Mouse (Mus musculus) ovary, adult 10 weeks (tissue): Measurements from ENCODE around the gene Micu1. TPM values are rescaled to one million over a fixed set of nuclear protein-coding genes. Genes with fewer than 3 reads are reported as not detected.

Experiments used
- polyA plus RNA-seq: library from polyadenylated mRNA; stranded (reverse); fragments of 350-450 nt; fragmentation: Illumina TruSeq; extraction: RNeasy Lipid Tissue Mini Kit (QIAGEN cat#74804); gene quantifications from one replicate; pipeline ENCODE4 v1.2.3, GENCODE M21; 2014

The Micu1 gene
- polyA plus RNA-seq = 33.2 TPM

DNA sequence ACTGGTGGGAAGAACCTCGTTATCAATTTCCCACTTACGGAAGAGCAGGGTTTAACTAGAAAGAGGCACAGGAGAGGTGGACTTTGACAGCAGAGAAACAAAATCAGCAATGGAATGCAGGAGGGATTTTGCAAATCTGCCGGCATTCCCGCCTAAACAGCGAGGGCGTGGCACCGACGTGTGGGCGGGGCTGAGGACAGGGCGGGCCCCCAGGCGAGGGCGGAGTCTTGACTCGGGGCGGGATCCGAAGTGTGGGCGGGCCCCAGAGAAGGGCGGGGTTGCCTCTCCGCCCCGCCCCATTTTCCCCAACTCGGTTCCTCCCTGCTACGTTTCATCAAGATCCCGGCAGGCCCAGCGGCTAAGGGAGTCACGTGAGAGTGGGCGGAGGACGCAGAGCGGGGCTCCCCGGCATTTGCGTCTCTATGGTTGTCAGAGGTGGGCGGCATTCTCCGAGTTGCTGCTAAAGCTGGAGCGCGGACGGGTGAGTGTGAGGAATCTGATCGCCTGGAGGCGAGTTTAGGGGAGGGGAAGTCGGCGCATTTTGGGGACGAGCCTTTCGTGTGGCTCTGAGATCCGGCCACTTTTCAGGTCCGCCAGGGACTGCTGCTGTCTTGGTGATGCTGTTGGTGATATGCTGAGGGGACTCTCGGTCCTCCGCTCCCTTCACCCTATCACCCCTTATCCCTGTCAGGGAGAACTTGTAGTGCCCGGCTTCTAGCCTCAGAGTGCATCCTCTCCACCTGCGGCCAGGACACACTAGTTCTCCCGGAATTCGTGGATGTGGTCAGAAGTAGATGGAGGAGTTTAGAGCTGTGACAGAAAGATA, at the start of gene Micu1:
Micu1 (plus strand) TSS at position 271 of the 826 bp plus-strand sequence.

DNA sequence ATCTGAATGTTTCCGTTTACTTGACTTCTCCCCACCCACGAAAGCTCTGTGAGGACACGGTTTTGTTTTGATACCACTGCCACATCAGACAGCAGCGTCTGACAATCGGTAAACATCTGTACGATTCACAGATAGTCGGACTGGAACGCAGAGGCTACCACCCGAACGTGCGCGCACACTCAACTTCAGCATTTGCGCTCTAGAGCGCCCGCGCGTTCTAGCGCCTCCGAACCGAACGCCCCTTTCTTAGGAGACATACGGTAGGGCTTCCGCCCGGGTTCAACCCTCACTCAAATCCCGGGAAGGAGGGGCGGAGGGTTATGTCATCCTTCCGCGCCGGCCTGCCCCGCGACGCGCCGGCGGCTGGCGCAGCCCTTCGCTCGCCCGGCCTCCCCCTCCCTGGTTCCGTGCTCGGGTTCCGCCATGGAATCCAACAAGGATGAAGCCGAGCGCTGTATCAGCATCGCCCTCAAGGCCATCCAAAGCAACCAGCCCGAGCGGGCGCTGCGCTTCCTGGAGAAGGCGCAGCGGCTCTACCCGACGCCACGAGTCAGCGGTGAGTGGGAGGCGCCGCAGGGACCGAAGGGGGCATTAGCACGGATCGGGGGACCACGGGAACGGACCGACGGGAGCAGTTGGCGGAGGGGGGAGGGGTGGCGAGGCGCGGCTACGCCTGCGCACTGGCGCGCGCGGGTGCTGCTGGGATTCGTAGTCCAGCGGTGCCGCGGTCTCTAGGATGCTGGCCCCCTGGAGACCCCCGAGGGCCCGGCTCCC, 177.2 kb downstream of the Micu1 start, which contains the start of gene Dnajb12:
Dnajb12 (plus strand) TSS at position 302 of the 774 bp plus-strand sequence.

Other genes with a start within 250 kb of the Micu1 start
- gene Gm10322, start 86.4 kb upstream of the Micu1 start, polyA plus RNA-seq = not detected
- gene Mcu, start 85.8 kb upstream of the Micu1 start, polyA plus RNA-seq = 15.4 TPM
- gene Dnajb12, start 177.1 kb downstream of the Micu1 start, polyA plus RNA-seq = 5.8 TPM
- 11.5 TPM for gene Ddit4, start 249.4 kb downstream of the Micu1 start, polyA plus RNA-seq